Mouse (Mus musculus) cerebral cortex, adult 2 months (tissue): ENCODE results near the gene Zfp710.

ENCODE experiments used
- WGBS: fragments of 180-500 bp; shearing (Covaris S2); methylation state at CpG from one replicate; pipeline ENCODE4 v1.1.7; 2018; 5-methylcytosine and 5-hydroxymethylcytosine counted together

Zfp710 gene

DNA sequence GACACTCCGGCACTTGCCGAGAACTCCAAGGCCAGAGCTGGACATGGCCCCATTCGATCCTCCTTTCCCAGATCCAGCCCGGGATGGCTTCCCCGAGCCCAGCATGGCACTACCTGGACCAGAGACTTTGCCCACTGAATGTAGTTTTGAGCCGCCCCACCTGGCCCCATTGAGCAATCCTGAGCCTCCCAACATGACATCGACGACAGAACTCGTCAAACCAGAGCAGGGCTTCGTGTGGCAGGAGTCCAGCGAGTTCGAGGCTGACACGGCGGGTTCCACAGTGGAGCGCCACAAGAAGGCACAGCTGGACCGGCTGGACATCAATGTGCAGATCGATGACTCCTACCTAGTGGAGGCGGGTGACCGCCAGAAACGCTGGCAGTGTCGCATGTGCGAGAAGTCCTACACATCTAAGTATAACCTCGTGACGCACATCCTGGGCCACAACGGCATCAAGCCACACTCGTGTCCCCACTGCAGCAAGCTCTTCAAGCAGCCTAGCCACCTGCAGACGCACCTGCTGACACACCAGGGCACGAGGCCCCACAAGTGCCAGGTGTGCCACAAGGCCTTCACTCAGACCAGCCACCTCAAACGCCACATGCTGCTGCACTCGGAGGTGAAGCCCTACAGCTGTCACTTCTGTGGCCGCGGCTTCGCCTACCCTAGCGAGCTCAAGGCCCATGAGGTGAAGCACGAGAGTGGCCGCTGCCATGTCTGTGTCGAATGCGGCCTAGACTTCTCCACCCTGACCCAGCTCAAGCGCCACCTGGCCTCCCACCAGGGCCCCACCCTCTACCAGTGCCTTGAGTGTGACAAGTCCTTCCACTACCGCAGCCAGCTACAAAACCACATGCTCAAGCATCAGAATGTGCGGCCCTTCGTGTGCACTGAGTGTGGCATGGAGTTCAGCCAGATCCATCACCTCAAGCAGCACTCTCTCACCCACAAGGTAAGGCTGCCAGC is 57.3 kb downstream of the Zfp710 start:
- WGBS: 86% methylated on average over 42 of the region's 42 CpGs

DNA sequence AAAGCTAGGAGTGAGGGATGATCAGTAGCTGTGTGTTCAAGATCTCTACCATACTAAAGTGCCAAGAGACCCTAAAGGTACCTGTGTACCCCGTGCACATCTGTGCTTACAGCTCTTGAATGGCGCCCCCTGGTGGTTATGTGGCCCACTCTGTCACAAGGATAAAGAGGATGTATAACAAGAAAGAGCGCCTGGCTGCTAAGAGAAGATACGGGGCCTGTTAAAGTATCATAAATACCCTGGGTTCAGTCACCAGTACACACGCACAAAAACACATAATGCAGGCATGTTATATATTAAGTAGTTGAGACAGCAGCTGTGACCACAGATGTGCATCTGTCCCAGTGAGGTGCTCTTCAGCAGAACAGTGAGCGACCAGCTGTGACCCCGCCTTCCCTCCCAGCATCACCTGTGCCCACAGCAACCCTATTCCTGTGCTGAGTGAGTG is 59.9 kb downstream of the Zfp710 start:
- 68% methylated on average over 7 of the region's 7 CpGs for WGBS

DNA sequence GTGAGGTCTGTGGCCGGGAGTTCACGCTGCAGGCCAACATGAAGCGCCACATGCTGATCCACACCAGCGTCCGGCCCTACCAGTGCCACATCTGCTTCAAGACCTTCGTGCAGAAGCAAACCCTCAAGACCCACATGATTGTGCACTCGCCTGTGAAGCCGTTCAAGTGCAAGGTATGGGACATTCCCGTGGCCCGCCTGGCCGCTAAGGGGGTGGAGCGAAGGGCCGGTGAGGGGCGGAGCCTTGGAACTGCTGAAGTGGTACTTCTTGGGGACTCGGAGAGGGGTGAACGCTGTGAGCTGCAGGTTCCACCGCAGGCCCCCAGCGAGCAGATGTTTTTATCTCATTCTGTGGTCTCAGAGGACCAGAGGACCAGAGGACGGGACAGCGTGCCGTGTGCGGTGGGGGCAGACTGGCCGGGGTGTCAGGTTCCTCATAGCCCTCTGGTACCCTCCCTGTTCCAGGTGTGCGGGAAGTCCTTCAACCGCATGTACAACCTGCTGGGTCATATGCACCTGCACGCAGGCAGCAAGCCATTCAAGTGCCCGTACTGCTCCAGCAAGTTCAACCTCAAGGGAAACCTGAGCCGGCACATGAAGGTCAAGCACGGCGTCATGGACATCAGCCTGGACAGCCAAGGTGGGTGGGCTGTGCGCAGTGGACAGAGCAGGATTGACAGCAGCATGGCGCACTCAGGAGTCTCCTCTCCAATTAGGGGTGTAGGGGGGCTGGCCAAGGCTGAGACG is 61.5 kb downstream of the Zfp710 start:
- WGBS: 88% methylated on average over 33 of the region's 33 CpGs

DNA sequence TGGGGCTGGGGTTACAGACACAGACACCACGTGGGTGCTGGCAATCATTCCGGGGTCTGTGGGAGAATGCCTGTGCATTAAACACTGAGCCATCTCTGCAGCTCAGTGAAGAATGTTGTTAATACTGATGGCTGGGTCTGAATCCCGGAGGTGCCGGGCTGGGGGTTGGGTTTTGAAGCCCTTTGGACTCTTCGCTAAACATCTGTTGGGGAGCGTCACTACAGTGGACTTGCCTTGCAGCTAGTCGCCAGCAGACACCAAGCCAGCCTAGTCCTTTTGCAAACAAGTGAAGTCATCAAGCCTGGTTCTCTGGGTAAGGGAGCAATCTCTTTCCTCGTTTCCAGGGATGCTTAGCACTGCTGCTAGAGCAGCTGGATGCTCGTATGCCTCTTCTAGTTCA is 63.6 kb downstream of the Zfp710 start:
- WGBS: 78% methylated on average over 9 of the region's 9 CpGs

DNA sequence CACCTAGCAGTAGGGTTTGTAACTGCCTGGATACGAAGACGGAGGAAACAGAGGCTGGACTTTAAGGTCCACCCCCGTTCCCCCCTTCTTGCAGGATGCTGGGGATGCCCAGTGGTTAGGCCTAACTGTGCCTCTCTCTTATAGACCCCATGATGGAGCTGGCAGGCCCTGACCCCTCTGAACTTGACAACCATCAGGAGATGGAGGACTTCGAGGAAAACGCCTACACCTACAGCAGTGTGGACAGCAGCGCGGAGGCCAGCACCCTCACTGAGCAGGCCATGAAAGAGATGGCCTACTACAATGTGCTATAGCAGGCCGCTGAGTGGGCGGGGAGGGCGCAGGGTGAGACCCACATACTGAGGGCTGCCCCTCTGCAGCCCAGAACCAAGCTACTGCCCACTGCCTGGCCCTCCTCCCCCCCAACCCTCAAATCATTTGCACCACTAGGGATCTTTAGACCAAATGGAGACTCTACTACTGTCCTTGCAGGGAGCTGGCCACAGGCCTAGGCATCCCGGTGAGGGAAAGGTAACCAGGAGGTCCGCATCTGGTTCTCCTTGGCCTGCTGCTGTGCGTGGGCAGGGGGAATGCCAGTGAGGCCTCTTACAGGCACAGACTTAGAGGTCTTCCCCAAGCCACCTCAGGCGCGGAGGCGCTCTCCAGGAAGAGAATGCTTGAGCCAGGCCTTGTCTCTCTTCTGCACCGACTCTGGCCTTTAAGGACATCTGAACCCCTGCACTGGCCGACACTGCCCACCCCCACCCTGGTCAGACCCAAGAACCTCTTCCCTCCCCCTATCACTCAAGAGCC is 65.8 kb downstream of the Zfp710 start:
- WGBS: 90% methylated on average over 18 of the region's 18 CpGs

DNA sequence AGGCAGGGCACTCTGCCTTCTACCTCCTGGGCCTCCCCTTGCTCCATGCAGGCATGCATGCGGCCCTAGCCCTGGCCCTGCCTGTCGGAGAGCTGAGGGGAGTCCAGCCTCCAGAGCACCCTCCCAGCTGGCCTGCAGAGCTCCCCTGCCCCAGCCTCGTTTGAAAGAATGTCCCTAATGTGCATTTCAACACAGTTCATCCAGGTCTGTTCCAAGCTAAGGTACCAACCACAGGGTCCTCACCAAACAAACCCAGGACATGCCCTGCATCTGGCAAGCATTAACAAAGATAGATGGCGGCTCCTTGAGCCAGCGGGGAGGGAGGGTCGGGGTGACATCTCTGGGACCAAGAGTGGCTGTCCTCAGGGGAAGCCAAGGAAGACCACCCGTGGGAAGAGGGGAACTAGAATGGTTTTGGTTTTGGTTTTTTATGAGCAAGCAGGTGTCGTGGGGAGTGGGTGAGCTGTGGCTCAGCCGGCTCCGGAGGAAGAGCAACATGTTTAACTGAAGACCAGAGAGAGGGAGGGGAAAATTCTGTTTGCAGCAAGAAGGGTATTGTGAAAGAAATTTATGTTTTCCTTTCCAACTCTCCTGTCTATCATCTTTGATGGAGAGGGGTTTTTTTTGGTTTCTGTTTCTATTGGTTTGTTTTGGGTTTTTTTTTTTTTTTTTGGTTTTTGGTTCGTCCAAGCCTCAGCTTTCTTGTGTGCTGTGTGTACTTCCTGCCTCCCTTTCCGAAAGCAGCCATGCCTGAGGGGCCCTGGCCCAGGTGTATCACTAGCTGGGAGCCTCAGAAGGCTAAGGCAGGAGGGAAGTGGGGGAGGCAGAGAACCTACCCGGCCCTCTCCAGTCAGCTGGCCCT is 66.6 kb downstream of the Zfp710 start:
- WGBS: 60% methylated on average over 13 of the region's 13 CpGs

DNA sequence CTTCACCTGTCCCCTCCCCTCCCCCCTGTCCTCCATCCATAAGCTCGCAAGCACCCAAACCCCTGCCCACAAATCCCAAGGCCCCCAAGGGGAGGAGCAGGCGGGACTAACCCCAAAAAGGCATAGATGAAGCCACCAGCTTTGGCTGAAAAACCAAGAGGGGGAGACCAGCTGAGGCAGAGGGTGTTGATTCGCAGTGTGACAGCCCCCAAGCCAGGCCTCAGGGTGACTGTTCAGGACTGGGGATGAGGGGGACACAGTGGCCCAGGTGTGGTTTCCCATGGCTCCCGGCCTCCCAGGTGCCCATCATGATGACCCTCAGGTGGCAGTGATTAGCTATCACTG is 67.2 kb downstream of the Zfp710 start:
- WGBS: 86% methylated on average over 4 of the region's 4 CpGs

DNA sequence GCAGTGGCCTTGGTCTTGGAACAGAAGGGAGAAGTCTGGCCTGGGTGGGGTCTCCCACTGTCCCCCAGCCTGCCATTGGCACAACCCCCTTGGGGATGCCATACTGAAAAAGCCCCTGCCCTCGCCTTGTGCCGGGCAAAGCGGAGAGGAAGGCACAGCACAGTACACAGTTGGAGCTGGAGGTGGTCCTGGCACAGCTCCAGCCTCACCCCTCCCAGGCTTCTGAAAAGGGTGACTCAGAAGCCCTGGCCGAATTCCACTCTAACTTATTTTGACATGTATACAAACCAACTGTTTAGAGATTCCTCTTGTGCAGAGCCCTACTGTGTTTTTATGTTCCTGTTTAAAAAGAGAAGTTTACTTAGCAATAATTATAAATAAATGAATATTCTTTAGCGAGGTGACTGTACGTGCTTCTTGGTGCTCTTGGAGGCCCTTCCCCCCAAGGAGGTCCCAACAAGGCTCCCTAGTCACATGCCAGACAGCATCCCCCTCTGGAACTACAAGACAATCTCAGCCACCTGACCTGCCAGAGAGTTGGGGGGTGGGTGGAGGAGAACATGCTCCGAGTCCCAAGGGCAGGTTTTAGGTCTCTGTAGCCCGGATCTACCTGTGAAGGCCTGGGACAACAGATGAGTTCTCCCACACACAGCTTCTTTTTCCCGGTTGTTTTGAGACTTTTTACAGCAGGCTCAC is 67.9 kb downstream of the Zfp710 start:
- 26% methylated on average over 9 of the region's 9 CpGs for WGBS

DNA sequence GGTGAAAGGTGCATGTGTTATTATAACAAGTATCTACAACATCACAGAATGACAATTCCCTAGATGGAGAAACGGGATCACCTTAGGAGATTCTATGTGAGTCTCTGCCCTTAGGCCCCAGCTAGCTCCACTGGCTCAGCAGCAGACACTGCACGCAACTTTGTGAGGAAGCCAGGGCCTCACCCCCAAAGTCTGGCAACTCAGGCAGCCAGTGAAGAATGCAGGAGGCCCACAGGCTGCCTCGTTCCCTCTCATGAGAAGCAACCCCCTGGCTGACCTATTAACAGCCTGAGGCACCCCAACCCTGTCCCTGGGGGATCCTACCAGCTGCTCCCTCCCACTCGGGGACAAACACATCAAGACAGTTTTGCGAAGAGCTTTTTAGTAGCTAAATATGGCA is 69.9 kb downstream of the Zfp710 start:
- 51% methylated on average over 5 of the region's 5 CpGs for WGBS

DNA sequence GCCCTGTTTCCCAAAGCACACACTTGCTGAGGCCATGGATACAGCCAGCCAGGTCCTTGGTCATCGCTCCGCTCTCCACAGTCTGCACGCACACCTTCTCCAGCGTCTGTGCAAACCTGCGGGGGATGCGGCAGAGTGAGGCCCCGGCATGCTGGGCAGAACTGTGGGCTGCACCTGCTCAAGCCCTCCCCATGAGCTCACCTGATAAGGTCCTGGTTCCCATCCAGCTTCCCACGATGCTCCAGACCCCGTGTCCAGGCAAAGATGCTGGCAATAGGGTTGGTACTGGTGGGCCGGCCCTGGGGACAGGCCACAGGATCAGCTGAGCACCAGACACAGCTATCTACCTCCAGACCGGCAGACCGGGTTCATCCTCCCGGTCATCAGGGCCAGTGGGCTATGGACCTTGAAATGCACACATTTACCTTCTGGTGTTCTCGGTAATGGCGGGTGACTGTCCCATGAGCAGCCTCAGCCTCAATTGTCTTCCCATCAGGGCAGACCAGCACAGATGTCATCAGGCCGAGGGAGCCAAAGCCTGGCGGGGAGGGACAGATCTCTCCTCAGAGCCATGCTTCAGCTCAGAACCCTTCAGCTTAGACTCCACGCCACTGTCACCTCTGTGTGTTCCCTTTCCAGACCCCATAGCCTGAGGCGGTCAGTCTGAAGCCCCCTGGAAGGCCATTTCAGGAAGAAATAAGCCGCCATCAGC is 71.1 kb downstream of the Zfp710 start:
- WGBS: 93% methylated on average over 20 of the region's 20 CpGs

DNA sequence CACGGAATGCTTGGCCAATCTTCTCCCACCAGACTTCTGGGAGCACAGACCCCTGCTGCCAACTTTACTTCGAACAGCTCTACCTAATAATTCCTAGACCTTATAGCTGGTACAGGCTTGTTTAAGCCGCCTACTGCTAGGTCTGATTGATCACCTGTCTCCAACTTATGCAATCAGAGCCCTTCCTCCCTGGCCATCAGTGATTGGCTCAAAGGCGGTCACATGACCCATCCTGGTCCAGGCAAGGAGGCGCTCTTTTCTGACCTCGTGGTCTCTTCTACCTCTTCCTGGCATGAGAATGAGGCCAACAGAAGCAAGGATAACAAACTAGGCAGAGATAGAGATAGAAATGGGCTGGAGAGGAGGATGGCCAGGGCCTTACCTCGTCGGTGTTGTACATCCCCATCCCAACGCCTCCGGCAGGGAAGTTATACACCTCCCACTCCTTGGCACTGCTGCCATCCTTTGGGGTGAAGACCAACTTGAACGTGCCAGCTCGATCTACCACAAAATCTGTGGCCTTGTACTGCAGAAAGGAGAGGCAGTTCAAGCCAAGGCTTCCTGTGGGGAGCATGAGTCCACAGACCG is 73.9 kb downstream of the Zfp710 start:
- 84% methylated on average over 13 of the region's 13 CpGs for WGBS

DNA sequence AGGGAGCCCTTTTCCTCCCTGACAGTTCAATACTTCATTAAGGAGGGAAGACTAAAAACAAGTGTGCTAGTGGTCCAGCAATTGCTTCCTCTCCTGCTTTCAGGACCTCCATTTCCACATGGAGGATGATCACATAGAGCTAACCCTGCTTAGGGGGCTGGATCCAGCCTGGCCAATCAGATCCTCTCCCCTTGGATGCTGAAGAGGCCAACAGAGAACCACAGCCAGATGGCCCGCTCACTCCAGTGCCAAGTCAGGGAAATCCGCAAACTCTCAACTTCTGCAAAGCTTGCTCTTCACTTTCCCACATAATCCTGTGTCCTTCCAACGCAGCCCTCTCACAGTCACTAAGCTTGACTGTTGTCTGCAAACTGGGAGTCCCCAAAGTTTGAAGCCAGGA is 78.7 kb downstream of the Zfp710 start:
- 63% methylated on average over 3 of the region's 3 CpGs for WGBS

DNA sequence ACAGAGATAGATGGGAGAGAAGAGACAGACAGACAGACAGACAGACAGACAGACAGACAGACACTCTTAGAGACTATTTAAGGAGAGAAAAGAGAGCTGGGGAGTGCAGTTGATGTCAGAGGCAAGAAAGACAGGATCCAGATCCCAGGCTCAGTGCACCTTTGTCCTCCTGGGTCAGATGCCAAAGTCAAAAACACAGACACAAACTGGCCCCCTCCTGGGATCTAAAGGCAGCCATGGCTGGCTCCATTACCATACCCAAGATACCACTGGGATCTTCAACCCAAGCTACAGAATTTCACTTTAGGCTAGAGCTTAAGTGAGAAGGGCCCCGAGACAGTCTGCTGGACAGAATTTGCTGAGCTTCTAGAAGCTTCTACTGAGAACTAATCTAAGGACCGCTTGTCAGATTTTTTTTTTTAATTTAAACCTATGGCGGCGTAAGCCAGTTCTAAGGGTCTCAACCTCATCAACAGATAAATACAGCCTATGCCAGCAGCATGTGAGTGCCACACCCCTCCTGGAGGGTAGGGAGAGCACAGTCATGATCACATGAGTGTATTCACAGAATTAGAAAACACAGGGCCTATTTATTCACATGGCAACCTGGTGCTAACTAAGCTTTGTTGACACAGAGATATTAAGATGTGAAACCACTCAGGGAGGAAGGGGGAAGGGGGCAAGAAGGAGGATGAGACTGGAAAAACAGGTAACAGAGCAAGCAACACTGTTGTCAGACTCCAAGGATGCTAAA is 81.2 kb downstream of the Zfp710 start:
- WGBS: 96% methylated on average over 4 of the region's 4 CpGs

DNA sequence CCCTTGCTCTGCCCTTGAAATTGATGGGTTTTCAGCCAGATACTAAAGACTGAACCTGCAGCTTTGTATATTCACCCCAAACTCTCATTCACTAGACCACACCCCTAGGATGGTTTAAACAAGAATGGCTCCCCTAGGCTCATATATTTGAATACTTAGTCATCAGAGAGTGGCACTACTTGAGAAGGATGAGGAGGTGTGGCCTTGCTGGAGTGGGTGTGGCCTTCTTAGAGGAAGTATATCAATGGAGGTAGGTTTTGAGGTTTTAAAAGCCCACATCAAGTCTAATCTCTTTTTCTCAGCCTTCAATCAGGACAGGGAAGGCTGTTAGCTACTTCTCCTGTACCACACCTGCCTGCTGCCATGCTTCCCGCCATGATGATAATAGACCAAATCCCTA is 81.8 kb downstream of the Zfp710 start:
- WGBS: 100% methylated on average over 1 of the region's 1 CpGs

DNA sequence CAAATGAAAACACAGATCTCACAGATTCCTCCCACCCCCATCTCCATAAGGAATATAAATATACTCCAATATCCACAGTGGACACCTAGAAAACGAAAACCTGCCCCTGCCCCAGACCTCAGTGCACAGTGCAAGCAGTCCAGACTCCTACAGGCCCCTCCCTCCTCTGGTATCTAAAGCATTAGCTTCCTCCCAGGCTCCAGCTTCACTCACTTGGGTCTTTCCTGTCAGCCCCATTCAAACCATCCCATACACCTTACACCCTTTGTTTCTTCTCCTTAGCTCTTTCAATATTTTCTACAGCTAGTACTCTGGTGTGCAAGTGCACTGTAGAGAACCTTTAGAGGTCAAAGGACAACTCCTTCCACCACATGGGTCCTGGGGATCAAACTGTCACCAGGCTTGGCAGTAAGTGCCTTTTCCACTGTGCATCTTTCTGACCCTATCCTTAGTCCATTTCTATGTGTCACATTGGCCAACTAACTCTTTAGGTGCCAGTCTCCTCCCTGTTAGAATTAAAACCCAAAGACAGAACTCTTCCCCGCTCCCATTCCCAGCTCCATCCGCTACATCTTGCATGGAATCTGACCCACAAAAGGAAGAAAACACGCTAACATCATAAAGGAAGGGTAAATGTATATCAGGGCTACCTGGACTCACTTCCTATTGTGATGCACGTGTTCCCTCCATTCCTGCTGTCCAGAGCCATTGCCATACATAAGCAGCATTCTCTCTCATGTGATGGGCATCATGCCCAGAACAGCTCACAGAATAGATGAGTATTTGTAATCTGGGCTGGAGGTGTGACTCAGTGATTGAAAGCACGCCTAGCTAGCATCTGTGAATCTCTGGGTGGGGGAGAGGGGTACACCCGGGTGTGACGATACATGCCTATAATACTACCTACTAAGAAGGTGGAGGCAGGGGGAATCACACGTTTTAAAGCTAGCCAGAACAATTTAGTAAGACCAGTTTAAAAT is 86.7 kb downstream of the Zfp710 start:
- whole genome bisulfite sequencing: 47% methylated on average over 9 of the region's 9 CpGs

DNA sequence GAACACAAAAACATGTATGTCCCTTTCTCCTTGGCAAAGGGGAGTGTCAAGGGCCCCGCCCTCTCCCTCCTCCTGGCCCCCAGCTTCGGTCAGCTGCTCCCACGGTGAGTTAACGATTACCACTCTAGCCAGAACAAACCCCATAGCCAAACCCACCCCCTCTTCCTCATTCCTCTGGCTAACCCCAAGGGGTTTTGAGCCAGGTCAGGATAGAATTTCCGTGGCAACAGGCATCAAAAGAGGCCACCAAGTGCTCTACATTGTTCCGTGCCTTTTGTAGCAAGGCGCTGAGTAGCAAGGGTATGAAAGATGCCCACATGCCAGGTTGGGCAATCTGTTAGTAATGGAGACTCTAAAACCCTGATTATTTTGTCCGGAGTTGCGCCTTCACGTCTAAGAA is 89.4 kb downstream of the Zfp710 start:
- WGBS: 37% methylated on average over 10 of the region's 10 CpGs

DNA sequence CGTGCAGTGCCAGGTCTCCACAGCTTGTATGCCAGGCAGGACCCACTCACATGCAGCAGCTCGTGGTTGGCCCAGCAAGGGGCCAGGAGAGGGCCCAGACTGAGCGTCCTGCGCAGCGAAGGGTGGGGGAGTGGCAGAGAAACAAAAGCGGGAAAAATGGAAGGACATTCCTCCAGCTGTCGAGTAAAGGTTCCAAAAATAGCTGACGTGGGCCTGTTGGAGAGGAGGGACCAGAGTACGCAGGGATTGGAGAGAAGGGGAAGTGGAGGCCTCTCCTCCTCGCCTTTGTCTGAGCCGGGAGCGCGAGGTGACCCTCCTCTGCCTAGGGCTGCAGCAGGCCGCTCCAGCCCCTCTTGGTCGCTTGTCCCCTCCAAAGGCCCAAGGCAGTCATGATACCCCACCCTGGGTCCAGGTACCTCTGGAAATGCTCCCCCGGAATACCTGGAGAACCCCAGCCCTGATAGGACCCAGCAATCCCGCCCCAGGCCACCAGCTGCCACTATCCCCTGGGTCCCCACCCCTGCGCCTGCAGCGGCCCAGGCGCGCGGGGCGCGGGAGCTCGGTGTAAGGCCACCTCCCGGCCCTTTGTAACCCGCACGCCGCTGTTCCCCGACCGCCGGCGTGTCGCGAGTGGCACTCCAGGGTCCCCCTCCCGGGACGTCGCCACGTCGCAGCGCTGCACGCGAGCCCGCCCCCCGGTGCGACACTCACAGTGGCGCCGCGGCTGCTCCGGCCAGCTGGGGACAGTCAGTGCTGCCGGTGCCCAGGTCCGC is 90.0 kb downstream of the Zfp710 start:
- WGBS: 2% methylated on average over 52 of the region's 52 CpGs
